Mouse (Mus musculus) R1 (cell line): ENCODE results near the gene Akap3.

ENCODE experiments used
- DNase-seq: peaks from one replicate; pipeline ENCODE4 v3.0.0-alpha.2; 2018; ENCODE audit warnings: low read depth, low spot score

Gene Akap3

GRCm38 (mm10) chr6:126852881-126853280 is at the start of gene Akap3:
Gene Akap3 (plus strand): TSS chr6:126853098.
- DNase-seq: peak; percentile 23

- DNase-seq: peak; percentile 60
Measured at GRCm38 (mm10) chr6:126806783-126807182, 46.1 kb upstream of the Akap3 start.

- DNase-seq: peak; percentile 43
Measured at GRCm38 (mm10) chr6:126808134-126808533, 44.8 kb upstream of the Akap3 start.

- no peak for DNase-seq
Measured at GRCm38 (mm10) chr6:126808561-126808960, 44.3 kb upstream of the Akap3 start.

GRCm38 (mm10) chr6:126811481-126811880 is 41.4 kb upstream of the Akap3 start:
- no peak for DNase-seq

- DNase-seq: peak; percentile 72
Measured at GRCm38 (mm10) chr6:126815206-126815750, 37.6 kb upstream of the Akap3 start.

- no peak for DNase-seq
Measured at GRCm38 (mm10) chr6:126816338-126816737, 36.6 kb upstream of the Akap3 start.

- DNase-seq: no peak
Measured at GRCm38 (mm10) chr6:126823087-126823486, 29.8 kb upstream of the Akap3 start.

- DNase-seq: no peak
Measured at GRCm38 (mm10) chr6:126836628-126837027, 16.3 kb upstream of the Akap3 start.

GRCm38 (mm10) chr6:126848712-126849704 is 3.9 kb upstream of the Akap3 start, which contains the start of gene Ndufa9:
Gene Ndufa9 (minus strand): TSS chr6:126849136.
- DNase-seq: peak; percentile 94

- no peak for DNase-seq
Measured at GRCm38 (mm10) chr6:126877118-126877517, 24.2 kb downstream of the Akap3 start.

- DNase-seq: no peak
Measured at GRCm38 (mm10) chr6:126907378-126907777, 54.5 kb downstream of the Akap3 start.

- no peak for DNase-seq
Measured at GRCm38 (mm10) chr6:126907876-126908275, 55.0 kb downstream of the Akap3 start.

GRCm38 (mm10) chr6:126910727-126911126 is 57.8 kb downstream of the Akap3 start:
- no peak for DNase-seq

- DNase-seq: no peak
Measured at GRCm38 (mm10) chr6:126914928-126915327, 62.0 kb downstream of the Akap3 start.

GRCm38 (mm10) chr6:126921111-126921881 is 68.4 kb downstream of the Akap3 start, which contains the start of gene Dyrk4:
Gene Dyrk4 (minus strand): TSS chr6:126921839.
- peak; percentile 87 for DNase-seq
